Mouse (Mus musculus): ENCODE measurements around the gene Ceacam2. TPM values are rescaled to one million over a fixed set of nuclear protein-coding genes. Genes with fewer than 3 reads are reported as not detected.
"Not testable (repeated sequence)": the region's sequence is repeated elsewhere in the genome, so short reads cannot be mapped to it uniquely, and the experiment has no call there.

Gene Ceacam2
- polyA plus RNA-seq (2012; rRNA removed), result 0.04 TPM in 1 of 2 replicates, not detected in the other

DNA sequence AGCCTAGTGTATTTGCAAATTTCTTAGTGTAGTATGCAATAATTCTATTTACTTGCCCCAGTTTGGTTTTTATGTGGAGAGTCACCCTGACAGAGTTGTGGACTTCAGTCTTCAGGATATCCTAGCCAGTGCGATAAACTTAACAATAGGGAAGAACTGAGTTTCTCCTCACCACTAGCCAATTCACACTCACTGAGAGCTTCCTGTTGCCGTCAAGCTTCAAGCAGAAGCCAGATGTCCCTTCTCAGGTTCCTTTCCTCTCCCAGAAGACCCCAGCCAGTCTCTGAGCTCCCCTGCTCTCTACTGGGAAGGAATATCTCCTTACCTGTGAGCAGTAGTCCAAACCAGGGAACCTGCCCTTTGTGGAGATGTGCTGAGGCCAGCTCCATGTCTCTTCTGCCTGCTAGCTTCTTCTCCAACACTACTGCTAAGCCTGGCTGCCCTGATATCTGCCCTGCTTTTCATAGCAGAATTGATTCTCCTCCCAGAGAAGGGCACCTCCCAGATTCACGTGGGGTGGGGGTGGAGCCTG is at the start of gene Ceacam2:
Gene Ceacam2, minus strand, starts transcription at position 482 of the 532 bp plus-strand sequence.
- 43% methylated on average over 3 of the region's 3 CpGs for WGBS
- DNase-seq; H3K4me3 ChIP-seq (replicated peaks; ENCODE audit: extremely low read depth, low read depth, low read length); H3K4me1 ChIP-seq (ENCODE audit: control insufficient read depth, insufficient read depth, low read length): not testable (repeated sequence)

DNA sequence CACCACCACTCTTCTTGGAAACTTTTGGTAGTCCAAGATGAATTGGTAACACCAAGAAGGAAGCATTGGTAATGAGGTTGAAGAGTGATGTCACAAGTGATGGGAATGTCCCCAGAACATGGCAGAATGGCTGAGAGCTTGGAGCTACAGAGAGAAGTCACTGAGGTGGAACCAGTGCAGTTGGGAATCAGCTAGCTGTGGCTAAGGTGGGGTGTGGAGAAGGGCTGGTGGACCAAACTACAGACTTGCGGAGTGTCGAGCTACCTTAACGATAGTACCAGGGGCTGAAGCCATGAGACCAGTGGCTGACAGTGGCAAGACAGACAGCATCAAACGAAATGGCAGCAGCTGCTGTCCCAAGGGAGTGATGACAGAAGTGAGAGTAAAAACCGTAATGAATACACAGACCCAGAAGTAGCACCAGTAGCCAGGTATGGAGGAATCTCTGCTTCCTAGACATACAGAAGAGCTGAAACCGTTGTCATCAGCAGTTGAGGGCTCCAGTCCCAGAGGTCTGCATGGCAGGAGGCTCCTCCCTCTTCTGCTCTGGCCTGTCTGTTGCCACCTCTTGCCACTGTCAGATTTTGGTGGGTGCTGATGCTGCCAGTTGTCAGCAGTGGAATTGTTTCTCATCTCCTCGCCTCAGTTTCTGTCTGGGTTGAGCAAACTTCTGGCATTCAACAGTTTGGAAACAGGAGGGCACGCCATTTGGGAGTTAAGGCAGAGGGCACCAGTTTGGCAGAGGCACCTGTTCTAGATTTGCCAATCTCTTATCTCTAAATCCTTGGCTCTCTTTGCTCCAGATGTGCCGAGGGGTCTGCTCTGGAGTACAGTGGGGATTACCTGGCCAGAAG is 45.9 kb upstream of the Ceacam2 start:
- H3K4me1 ChIP-seq (ENCODE audit: control insufficient read depth, insufficient read depth, low read length), result no peaks in the 10 kb centered on the region
- no peak for TF ChIP-seq CTCF (IDR thresholded peaks at IDR 0.05; ENCODE audit: insufficient read depth, low read length)
- no peak for TF ChIP-seq POLR2A (IDR thresholded peaks at IDR 0.05; ENCODE audit: borderline replicate concordance, extremely low read depth, low read depth, low read length)
- DNase-seq, result no peak
- WGBS, result 73% methylated on average over 9 of the region's 9 CpGs
- H3K4me3 ChIP-seq (replicated peaks; ENCODE audit: extremely low read depth, low read depth, low read length), result no peak overlapping the region

- Histone ChIP-seq H3K4me1 (ENCODE audit: control insufficient read depth, insufficient read depth, low read length) (no peaks in the 10 kb centered on the region), H3K4me3 (replicated peaks; ENCODE audit: extremely low read depth, low read depth, low read length) (no peak overlapping the region)
- no peak for TF ChIP-seq POLR2A (IDR thresholded peaks at IDR 0.05; ENCODE audit: borderline replicate concordance, extremely low read depth, low read depth, low read length)
- no peak for TF ChIP-seq CTCF (IDR thresholded peaks at IDR 0.05; ENCODE audit: insufficient read depth, low read length)
- DNase-seq, result no peak
- 69% methylated on average over 5 of the region's 5 CpGs for WGBS
Observed at GRCm38 (mm10) chr7:25584651-25585050, 45.0 kb upstream of the Ceacam2 start.

GRCm38 (mm10) chr7:25582301-25582810 is 42.7 kb upstream of the Ceacam2 start:
- H3K4me1 ChIP-seq (ENCODE audit: control insufficient read depth, insufficient read depth, low read length), result no peaks in the 10 kb centered on the region
- 85% methylated on average over 15 of the region's 15 CpGs for WGBS
- no peak overlapping the region for H3K4me3 ChIP-seq (replicated peaks; ENCODE audit: extremely low read depth, low read depth, low read length)
- DNase-seq, result no peak
- TF ChIP-seq POLR2A (IDR thresholded peaks at IDR 0.05; ENCODE audit: borderline replicate concordance, extremely low read depth, low read depth, low read length), result no peak

DNA sequence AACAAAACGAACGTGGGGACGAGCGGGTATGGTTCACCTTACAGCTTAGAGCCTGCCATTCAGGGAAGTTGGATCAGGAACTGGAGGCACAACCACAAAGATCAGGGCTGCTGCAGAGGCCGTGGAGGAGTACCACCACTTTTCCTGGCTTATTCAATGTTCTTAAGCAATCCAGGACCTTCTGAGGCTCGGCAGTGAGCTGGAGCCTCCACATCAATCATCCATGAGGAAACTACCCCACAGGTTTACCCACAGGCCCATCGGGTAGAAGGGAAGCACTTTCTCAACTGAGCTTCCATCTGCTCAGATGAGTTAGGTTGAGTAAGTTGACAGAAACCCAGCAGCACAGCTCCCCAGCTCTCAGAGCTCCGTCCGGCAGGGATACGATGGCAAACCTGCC is 39.8 kb upstream of the Ceacam2 start:
- H3K4me1 ChIP-seq (ENCODE audit: control insufficient read depth, insufficient read depth, low read length), result no peaks in the 10 kb centered on the region
- WGBS, result 79% methylated on average over 10 of the region's 10 CpGs
- no peak overlapping the region for H3K4me3 ChIP-seq (replicated peaks; ENCODE audit: extremely low read depth, low read depth, low read length)
- DNase-seq, result no peak
- TF ChIP-seq POLR2A (IDR thresholded peaks at IDR 0.05; ENCODE audit: borderline replicate concordance, extremely low read depth, low read depth, low read length) (no peak), CTCF (IDR thresholded peaks at IDR 0.05; ENCODE audit: insufficient read depth, low read length) (no peak)

GRCm38 (mm10) chr7:25576793-25577437 is 37.3 kb upstream of the Ceacam2 start:
- not testable (repeated sequence) for H3K4me3 ChIP-seq (replicated peaks; ENCODE audit: extremely low read depth, low read depth, low read length); DNase-seq; H3K4me1 ChIP-seq (ENCODE audit: control insufficient read depth, insufficient read depth, low read length)
- 46% methylated on average over 14 of the region's 14 CpGs for WGBS

GRCm38 (mm10) chr7:25576308-25576707 is 36.7 kb upstream of the Ceacam2 start:
- not testable (repeated sequence) for H3K4me3 ChIP-seq (replicated peaks; ENCODE audit: extremely low read depth, low read depth, low read length); DNase-seq; H3K4me1 ChIP-seq (ENCODE audit: control insufficient read depth, insufficient read depth, low read length)
- WGBS, result 25% methylated on average over 6 of the region's 6 CpGs

GRCm38 (mm10) chr7:25575870-25576269 is 36.2 kb upstream of the Ceacam2 start:
- no peak for DNase-seq
- TF ChIP-seq CTCF (IDR thresholded peaks at IDR 0.05; ENCODE audit: insufficient read depth, low read length), result no peak
- TF ChIP-seq POLR2A (IDR thresholded peaks at IDR 0.05; ENCODE audit: borderline replicate concordance, extremely low read depth, low read depth, low read length), result no peak
- H3K4me1 ChIP-seq (ENCODE audit: control insufficient read depth, insufficient read depth, low read length), result no peaks in the 10 kb centered on the region
- WGBS, result 16% methylated on average over 8 of the region's 8 CpGs
- H3K4me3 ChIP-seq (replicated peaks; ENCODE audit: extremely low read depth, low read depth, low read length), result no peak overlapping the region

DNA sequence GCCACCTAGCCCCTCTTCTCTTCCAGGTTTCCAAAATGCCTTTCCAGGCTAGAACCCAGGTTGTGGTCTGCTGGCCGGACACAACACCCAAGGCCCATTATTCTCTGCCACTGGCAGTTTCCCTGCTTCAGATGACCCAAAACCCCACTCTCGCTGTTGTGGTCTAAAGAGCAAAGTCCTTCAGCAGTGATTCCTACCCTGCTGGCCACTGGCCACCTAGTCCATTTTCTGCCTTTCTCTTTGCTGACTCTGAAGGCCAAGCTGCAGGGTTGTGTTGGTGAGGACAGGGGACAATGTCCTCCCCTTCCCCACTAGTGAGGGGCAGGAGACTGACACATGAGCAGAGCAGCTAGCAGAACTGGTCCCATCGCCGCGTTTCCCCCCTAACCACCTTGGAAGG is 35.4 kb upstream of the Ceacam2 start:
- H3K4me1 ChIP-seq (ENCODE audit: control insufficient read depth, insufficient read depth, low read length), result no peaks in the 10 kb centered on the region
- no peak overlapping the region for H3K4me3 ChIP-seq (replicated peaks; ENCODE audit: extremely low read depth, low read depth, low read length)
- WGBS, result 71% methylated on average over 5 of the region's 5 CpGs
- TF ChIP-seq CTCF (IDR thresholded peaks at IDR 0.05; ENCODE audit: insufficient read depth, low read length), result no peak
- TF ChIP-seq POLR2A (IDR thresholded peaks at IDR 0.05; ENCODE audit: borderline replicate concordance, extremely low read depth, low read depth, low read length), result no peak
- no peak for DNase-seq

- WGBS, result 64% methylated on average over 5 of the region's 5 CpGs
- H3K4me1 ChIP-seq (ENCODE audit: control insufficient read depth, insufficient read depth, low read length); DNase-seq; H3K4me3 ChIP-seq (replicated peaks; ENCODE audit: extremely low read depth, low read depth, low read length): not testable (repeated sequence)
Observed at GRCm38 (mm10) chr7:25573806-25574205, 34.1 kb upstream of the Ceacam2 start.

Data from lung, adult 2 months (tissue).